In genomic region chr5:116895036-116895783, GRCm38 (mm10) we compare ENCODE assay signal across 9 mouse cellular contexts.
DNase-seq lines count a peak whose midpoint lies in the region; ATAC-seq lines count a peak whose summit lies in the region.
"Had no signal": no experiment of that assay in that cellular context is flagged by ENCODE, and none has a peak within 500 bp of the region (broad histone marks: within the 10 kb centered on the region; RNA-seq: fewer than 3 reads in every experiment).

No protein-coding gene starts in this region.

- no peaks in the 10 kb centered on the region for H3K27me3 ChIP-seq in limb, embryonic 11.5 days (ENCODE audit: control insufficient read depth, insufficient read depth, low read length)
- no peaks in the 10 kb centered on the region for H3K27me3 ChIP-seq in limb, embryonic 10.5 days (ENCODE audit: low read depth, poor library complexity, severe bottlenecking)
- H3K27me3 ChIP-seq in heart, embryonic 10.5 days (ENCODE audit: insufficient read depth, poor library complexity, severe bottlenecking) = no peaks in the 10 kb centered on the region
- H3K27me3 ChIP-seq: CH12.LX had no signal

- H3K36me3 ChIP-seq in limb, embryonic 11.5 days (ENCODE audit: control insufficient read depth, insufficient read depth, low read length) = no peaks in the 10 kb centered on the region
- H3K36me3 ChIP-seq in limb, embryonic 10.5 days = no peaks in the 10 kb centered on the region
- no peaks in the 10 kb centered on the region for H3K36me3 ChIP-seq in heart, embryonic 10.5 days

- H3K27ac ChIP-seq in limb, embryonic 11.5 days (replicated peaks; ENCODE audit: low read depth, low read length) = no peak overlapping the region
- H3K27ac ChIP-seq in limb, embryonic 10.5 days = no peak overlapping the region
- no peak overlapping the region for H3K27ac ChIP-seq in heart, embryonic 10.5 days

- H3K9me3 ChIP-seq in limb, embryonic 11.5 days (ENCODE audit: control insufficient read depth, low read length) = no peaks in the 10 kb centered on the region
- H3K9me3 ChIP-seq in limb, embryonic 10.5 days (replicated peaks) = no peaks in the 10 kb centered on the region
- peaks cover 5% of the 10 kb centered on the region; the same call in 1 of the 2 replicates for H3K9me3 ChIP-seq in heart, embryonic 10.5 days

- H3K9ac ChIP-seq in limb, embryonic 11.5 days (ENCODE audit: low read length) = no peak overlapping the region

- no peak overlapping the region for H3K4me3 ChIP-seq in limb, embryonic 11.5 days (ENCODE audit: low read depth, low read length)
- H3K4me3 ChIP-seq in limb, embryonic 10.5 days = no peak overlapping the region
- H3K4me3 ChIP-seq in heart, embryonic 10.5 days = no peak overlapping the region

- DNase-seq in limb, embryonic 11.5 days (ENCODE audit: low spot score) = peak; percentile 26
- no peak for DNase-seq in limb, embryonic 10.5 days (ENCODE audit: low spot score)
- peak; percentile 22 to 41 for DNase-seq in frontal cortex, postnatal 25 days (ENCODE audit: low spot score in 2 of 2)
- peak; percentile 19 to 78 for DNase-seq in left cerebral cortex, adult 8-10 months (ENCODE audit: low spot score in 2 of 2)
- DNase-seq in right cerebral cortex, postnatal 14 days = peak; percentile 67
- DNase-seq in heart, embryonic 10.5 days (ENCODE audit: low spot score) = no peak
- DNase-seq in lung, adult 18-20 months = no peak
- DNase-seq in spleen, postnatal 14 days (ENCODE audit: low spot score in 2 of 2) = no peak

- H3K4me2 ChIP-seq in limb, embryonic 11.5 days (ENCODE audit: low read depth, severe bottlenecking) = no peak overlapping the region

- no peak for ATAC-seq in limb, embryonic 11.5 days (ENCODE audit: insufficient number of reproducible peaks, low FRiP score, low TSS enrichment, low read depth)

- H3K4me1 ChIP-seq in limb, embryonic 11.5 days (ENCODE audit: control insufficient read depth, insufficient read depth, low read length) = no peaks in the 10 kb centered on the region
- H3K4me1 ChIP-seq in limb, embryonic 10.5 days = no peaks in the 10 kb centered on the region
- H3K4me1 ChIP-seq in heart, embryonic 10.5 days = no peaks in the 10 kb centered on the region

- 48% methylated on average over 12 of the region's 12 CpGs for WGBS in limb, embryonic 11.5 days
- WGBS in limb, embryonic 10.5 days = 62% methylated on average over 12 of the region's 12 CpGs
- 70% methylated on average over 12 of the region's 12 CpGs for WGBS in heart, embryonic 10.5 days

Comparison
In these comparisons a context has a peak if more than half of its experiments do, and no peak if none do; other contexts are left out.
1. DNase-seq: peak in limb, embryonic 11.5 days (single experiment), frontal cortex, postnatal 25 days (2 of 2), left cerebral cortex, adult 8-10 months (2 of 2) and right cerebral cortex, postnatal 14 days (single experiment); none in limb, embryonic 10.5 days (single experiment), heart, embryonic 10.5 days (single experiment), lung, adult 18-20 months (0 of 2) and spleen, postnatal 14 days (0 of 2).